Mouse (Mus musculus): ENCODE measurements at regions not wholly inside any gene's neighbourhood (a gene's known extent, or its start where the extent isn't known, plus 50 kb on each side); places are given as distances from the start of the nearest gene placed in this dataset.

DNA sequence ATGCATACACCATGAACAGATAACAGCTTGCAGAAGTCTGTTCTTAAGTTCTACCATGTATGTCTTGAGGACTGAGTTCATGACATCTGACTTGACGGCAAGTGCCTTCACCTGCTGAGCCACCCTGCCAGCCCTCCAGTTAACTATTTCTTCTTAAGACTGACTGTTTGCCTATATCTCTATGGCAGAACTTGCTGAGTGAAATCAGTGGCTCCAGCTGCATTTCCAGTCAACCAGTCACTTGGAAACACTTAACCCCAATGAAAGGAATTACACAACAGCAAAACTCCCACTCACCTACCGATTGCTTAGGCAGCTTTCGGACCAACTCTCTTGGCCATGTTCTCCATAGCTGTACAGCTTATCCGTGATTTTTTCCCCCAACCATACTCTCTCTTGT is 64.8 kb upstream of the Daam1 start:
- intact Hi-C loops (cut with DNase I): no loop called here
- DNase-seq: no peak

DNA sequence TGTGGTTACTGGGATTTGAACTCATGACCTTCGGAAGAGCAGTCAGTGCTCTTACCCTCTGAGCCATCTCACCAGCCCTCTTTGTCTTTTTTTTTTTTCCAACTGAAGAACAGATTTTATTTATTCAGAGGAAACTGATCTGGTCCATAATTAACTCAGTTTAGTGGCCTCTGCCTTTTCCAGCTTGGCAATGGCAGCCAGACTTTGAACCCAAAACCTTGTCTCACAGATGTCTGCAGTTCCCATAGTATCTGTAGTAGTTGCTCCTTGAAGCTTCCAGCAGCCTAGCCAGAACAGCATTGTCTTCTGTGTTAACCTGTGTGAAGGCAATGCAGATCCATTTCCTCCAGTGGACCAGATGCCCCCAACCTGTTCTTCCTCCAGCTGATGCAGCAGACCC is 64.2 kb upstream of the Daam1 start:
- intact Hi-C loops (cut with DNase I): no loop called here
- no peak for DNase-seq

DNA sequence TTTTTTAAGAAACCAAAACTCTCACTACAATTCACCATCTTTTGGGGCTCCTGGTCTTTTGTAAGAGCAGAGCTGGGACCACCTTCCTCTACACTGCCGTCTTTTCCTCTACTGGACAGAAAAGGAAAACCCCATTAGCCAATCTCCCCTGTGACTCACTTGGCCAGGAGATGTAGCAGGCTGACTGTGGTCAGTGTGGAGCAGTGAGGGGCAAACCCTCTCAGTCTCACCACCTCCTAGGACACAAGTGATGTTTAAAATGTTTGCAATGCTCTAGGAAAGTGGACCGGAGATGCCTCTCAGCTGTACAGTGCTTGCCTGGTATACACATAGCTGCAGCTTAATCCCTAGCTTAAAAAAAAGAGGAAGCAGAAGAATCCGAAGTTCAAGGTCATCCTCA is 63.0 kb upstream of the Daam1 start:
- intact Hi-C loops (cut with DNase I): loop anchor here (2.0 kb wide), 1 partner anchor 279 kb away; no protein-coding TSS in a partner anchor
- no peak for DNase-seq

DNA sequence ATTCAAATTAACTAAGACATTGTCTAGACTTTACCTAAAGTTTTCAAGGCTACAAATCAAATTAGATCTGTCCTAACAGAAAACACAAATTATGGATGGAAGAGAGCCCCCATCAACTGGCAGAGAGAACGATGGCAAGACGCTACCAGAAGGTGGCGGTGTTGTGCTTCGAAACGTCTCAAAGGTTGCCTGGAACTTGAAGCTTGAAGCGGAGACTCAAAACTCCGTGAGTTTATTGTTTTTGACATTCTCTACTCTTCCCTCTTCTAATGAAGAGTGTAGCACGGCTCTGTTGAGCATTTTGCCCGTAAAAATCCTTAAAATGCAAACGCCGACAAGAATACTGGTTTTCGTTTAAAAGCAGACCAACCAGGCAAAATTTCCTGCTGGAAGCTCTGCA is 62.4 kb upstream of the Daam1 start:
- intact Hi-C loops (cut with DNase I): loop anchor here (2.0 kb wide), 1 partner anchor 278 kb away; no protein-coding TSS in a partner anchor
- DNase-seq: peak; percentile 83

DNA sequence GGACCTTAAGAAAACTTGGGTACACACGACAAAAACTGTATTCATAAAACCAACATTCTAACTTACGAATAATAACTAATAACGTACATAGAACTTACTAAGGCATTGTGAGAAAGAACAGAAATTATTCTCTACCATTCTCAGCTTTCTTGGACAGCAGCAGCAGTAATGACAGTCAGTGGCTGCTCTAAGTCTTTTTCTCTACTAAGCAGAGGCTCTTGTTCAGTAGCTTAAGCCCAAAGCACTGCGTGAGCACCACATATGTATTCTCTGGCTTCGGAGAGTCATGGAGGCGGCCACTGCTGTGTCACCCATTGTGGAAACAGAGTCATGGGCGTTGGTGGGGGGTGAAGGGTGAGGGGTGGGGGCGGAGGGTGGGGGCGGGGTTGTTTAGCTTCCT is 62.0 kb upstream of the Daam1 start:
- DNase-seq: no peak
- intact Hi-C loops (cut with DNase I): loop anchor here (2.0 kb wide), 1 partner anchor 278 kb away; no protein-coding TSS in a partner anchor

DNA sequence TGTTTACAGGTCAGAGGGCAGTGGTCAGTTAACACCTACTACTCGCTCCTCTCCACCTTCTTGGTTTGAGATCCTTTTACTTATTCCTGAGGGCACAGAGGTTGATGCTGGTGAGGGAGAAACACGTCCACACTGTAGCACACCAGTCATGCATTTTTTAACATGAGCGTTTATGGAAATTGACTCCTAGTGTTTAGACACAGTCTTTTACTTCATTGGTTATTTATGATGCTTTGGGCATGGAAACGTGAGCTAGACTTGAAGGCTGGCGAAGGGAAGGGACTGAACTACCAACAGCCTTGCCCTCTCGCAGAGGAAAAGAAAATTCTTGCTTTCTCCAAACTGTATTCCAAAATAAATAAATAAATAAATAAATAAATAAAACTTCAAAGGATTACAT is 61.6 kb upstream of the Daam1 start:
- DNase-seq: no peak
- intact Hi-C loops (cut with DNase I): loop anchor here (2.0 kb wide), 1 partner anchor 277 kb away; no protein-coding TSS in a partner anchor

DNA sequence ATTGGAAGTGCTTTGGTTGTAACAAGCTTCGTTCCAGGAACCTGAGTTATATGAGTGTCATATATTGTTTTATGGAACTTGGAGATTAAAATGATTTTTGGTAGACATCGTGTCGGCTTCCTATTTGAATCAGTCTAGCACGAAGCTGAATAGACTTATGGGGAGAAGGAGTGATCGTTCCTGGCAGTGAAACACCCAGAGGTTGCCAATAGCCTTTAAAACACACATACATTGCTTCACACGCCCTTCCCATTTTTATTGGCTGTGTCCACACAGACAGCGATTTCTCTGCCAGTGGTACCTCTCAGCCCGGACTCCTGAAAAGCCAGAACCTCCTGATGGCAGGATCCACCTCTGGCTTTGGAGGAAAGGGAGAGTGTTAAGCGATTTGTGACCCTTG is 57.0 kb upstream of the Daam1 start:
- intact Hi-C loops (cut with DNase I): no loop called here

DNA sequence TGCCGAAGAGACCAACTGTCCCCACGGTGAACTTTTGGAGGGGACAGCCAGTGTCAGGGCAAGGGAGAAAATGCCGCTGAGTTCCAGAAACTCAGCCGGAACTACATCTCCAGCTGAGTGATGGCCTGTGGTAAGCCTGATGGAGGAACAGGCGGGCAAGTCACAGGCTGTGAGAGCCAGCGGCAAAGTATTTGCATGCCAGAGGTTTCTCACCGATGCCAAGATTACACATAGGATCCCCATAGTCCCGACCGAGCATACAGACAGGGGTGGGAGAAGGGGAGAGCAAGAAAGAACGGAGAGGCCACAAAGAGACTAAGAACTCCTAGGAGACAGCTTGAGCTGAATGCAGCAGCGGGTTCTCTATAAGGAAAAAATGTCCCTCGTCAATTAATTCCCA is 55.8 kb upstream of the Daam1 start:
- no peak for DNase-seq
- intact Hi-C loops (cut with DNase I): no loop called here

More for the DNA sequence above, 57.0 kb upstream of the Daam1 start:
- no peak for DNase-seq

DNA sequence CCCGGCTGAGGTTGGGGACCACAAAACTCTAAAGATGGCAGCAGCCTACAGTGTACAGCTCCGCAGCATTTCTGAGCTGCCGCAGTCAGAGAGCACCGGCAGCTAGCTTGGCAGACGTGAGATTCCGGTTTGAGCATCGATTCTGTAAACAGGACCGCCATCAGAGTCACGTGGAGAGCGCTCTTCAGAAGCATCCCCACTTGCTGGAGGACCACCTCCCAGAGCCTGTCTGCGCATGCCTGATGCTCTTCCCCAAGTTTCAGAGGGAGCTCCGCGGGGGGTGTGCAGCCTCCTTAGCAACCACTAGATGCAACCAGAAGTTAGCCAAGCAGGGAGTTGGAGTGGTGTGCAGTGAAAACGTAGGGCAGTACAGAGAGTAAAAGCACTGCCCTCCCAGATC is 52.7 kb upstream of the Daam1 start:
- intact Hi-C loops (cut with DNase I): no loop called here

DNA sequence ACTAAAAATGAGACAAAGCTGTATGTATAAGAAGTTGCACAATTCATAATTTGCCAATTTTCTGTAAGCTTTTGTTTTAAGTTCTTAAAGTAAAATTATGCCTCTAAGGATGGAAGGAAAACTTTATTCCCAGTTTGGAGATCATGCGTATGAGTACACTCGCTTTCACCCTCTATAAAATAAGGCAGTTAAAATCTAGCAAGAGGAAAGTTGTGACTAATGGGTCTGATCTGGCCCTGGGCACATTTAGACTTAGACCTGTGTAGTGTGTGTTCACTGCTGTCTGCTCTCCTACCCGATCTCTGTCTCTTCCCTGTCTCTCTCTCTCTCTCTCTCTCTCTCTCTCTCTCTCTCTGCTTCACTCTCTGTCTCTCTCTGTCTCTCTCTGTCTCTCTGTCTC is 51.9 kb upstream of the Daam1 start:
- intact Hi-C loops (cut with DNase I): no loop called here
- DNase-seq: no peak

More for the DNA sequence above, 52.7 kb upstream of the Daam1 start:
- DNase-seq: peak; percentile 68

DNA sequence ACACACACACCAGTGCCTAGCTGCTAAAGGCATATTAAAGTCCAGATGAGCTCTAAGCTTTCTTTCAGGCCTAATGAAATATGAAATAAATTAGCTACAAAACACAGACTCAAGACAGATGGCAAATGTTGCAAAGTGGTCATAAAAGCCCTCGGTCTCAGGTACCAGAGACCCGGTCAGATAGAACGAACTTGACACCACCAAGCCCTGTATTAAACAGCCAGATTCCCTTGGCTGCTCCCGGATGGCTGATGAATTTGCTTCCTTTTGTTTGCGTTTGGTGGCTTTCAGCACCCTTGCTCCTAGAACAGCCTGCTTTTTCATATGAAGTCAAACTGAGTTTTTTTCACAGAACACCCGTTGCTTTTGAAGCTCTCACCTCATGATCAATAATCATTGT is 51.5 kb upstream of the Daam1 start:
- DNase-seq: no peak
- intact Hi-C loops (cut with DNase I): no loop called here

Data from left cerebral cortex, postnatal 4 days (tissue).